Mouse (Mus musculus) stomach, postnatal 0 days (tissue): ENCODE measurements around the gene Thop1. TPM values are rescaled to one million over a fixed set of nuclear protein-coding genes. Genes with fewer than 3 reads are reported as not detected.
A peak's percentile ranks its signal among the peaks of the same experiment; 100 is the strongest.

ENCODE experiments used
- ATAC-seq: fragments of 200-750 bp; cut with Nextera tagmentation; 2 replicates; pipeline ENCODE4 v1.8.0; 2017; ENCODE audit not compliant: low FRiP score, low TSS enrichment
- DNase-seq: peaks from one replicate; pipeline ENCODE4 v3.0.0-alpha.2; 2016; ENCODE audit warnings: low spot score
- H3K27ac ChIP-seq: fragments of 300-500 bp; sonication (generic); replicated peaks from 2 replicates; pipeline ENCODE4 v1.5.1; 2014; ENCODE audit warnings: mild to moderate bottlenecking, control low read depth
- H3K27me3 ChIP-seq: fragments of 300-500 bp; sonication (generic); 2 replicates; pipeline ENCODE4 v1.6.1; 2014; ENCODE audit warnings: low read length; ENCODE audit not compliant: control insufficient read depth, insufficient read depth
- H3K36me3 ChIP-seq: fragments of 300-500 bp; sonication (generic); 2 replicates; pipeline ENCODE4 v1.6.1; 2014; ENCODE audit warnings: low read length, mixed read lengths; ENCODE audit not compliant: control insufficient read depth, insufficient read depth
- H3K4me1 ChIP-seq: fragments of 300-500 bp; sonication (generic); replicated peaks from 2 replicates; pipeline ENCODE4 v1.6.1; 2014; ENCODE audit warnings: antibody characterized with exemption; ENCODE audit not compliant: control insufficient read depth, insufficient read depth
- H3K4me2 ChIP-seq: fragments of 300-500 bp; sonication (generic); replicated peaks from 2 replicates; pipeline ENCODE4 v1.6.1; 2014; ENCODE audit warnings: low read depth, mild to moderate bottlenecking, control low read depth, moderate library complexity
- H3K4me3 ChIP-seq: fragments of 300-500 bp; sonication (generic); 2 replicates; pipeline ENCODE4 v1.5.1; 2014; ENCODE audit warnings: low read depth, low read length, control low read depth
- H3K9ac ChIP-seq: fragments of 300-500 bp; sonication (generic); 2 replicates; pipeline ENCODE4 v1.6.1; 2014; ENCODE audit warnings: mild to moderate bottlenecking, low read length, control low read depth, mixed read lengths
- H3K9me3 ChIP-seq: fragments of 300-500 bp; sonication (generic); 2 replicates; pipeline ENCODE4 v1.6.1; 2016; ENCODE audit warnings: low read length; ENCODE audit not compliant: control insufficient read depth
- CTCF ChIP-seq: IDR thresholded peaks from 2 replicates; pipeline ENCODE4 v1.5.1; 2016; ENCODE audit warnings: antibody characterized with exemption, low read depth, mild to moderate bottlenecking, moderate library complexity
- EP300 ChIP-seq: optimal IDR thresholded peaks from 2 replicates; pipeline ENCODE3; 2016; ENCODE audit warnings: antibody characterized with exemption
- WGBS: fragments of 180-500 bp; shearing (Covaris S2); extraction: QIAGEN DNeasy Blood & Tissue Kit; methylation state at CpG from one replicate; pipeline ENCODE4 v1.1.7; 2014; 5-methylcytosine and 5-hydroxymethylcytosine counted together
- polyA plus RNA-seq: library from polyadenylated mRNA; unstranded; fragments of >200 nt; fragmentation: Nextera tagmentation; extraction: Ambion mirVana; gene quantifications from 2 replicates; pipeline ENCODE4 v1.2.1, GENCODE M21; 2015

The Thop1 gene
- polyA plus RNA-seq, 1 experiment from 2014 or later, result 77.2 TPM

DNA sequence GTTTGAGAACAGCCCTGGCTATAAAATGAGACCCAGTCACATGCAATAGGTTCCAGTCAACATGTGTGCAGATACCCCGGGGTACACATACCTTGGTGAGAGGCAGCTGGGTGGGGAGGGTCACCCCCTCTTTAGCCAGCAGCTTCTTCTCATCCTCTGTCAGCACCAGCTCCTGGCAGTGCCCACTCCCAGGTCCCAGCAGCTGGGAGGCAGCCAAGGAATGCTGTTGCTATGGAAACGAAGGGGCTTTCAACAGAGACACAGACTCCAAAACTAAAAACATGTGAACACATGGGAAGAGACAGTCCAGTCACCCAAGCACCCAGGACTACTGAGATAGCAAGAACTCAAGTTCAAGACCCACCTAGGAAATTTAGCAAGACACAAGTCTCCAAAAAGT is 19.4 kb downstream of the Thop1 start:
- 29% methylated on average over 2 of the region's 2 CpGs for WGBS
- ATAC-seq, result no peak
- H3K27me3 ChIP-seq, result no peaks in the 10 kb centered on the region
- H3K4me1 ChIP-seq, result no peaks in the 10 kb centered on the region
- H3K4me3 ChIP-seq, result no peak overlapping the region
- H3K9me3 ChIP-seq, result no peaks in the 10 kb centered on the region
- H3K27ac ChIP-seq, result no peak overlapping the region
- no peak for TF ChIP-seq CTCF
- TF ChIP-seq EP300, result no peak
- no peaks in the 10 kb centered on the region for H3K36me3 ChIP-seq
- no peak overlapping the region for H3K4me2 ChIP-seq
- no peak overlapping the region for H3K9ac ChIP-seq
- DNase-seq, result no peak

DNA sequence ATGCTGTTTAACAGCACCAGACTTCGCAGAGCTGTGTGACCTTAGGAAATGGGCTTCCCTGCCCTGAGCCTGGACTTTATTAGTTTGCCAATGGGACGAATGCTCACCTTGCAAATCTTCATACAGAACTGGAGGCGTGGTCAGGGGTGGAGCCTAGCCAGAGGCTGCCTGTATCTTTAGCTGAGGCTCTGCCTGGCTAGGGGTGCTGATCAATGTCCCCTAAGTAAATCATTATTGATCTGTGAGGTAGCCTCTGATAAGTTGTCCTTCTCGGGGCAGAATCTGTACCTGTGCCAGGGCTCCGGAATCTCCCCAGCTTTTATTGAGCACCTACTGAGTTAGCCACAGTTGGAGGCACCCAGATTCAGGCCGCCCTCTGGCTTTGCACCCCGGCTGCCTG is 20.8 kb downstream of the Thop1 start:
- Histone ChIP-seq H3K4me2 (no peak overlapping the region), H3K9me3 (no peaks in the 10 kb centered on the region), H3K4me3 (no peak overlapping the region), H3K36me3 (no peaks in the 10 kb centered on the region), H3K27ac (no peak overlapping the region), H3K27me3 (no peaks in the 10 kb centered on the region), H3K4me1 (no peaks in the 10 kb centered on the region), H3K9ac (no peak overlapping the region)
- WGBS, result 71% methylated on average over 7 of the region's 7 CpGs
- ATAC-seq (no peak), DNase-seq (no peak)
- no peak for TF ChIP-seq CTCF
- no peak for TF ChIP-seq EP300

DNA sequence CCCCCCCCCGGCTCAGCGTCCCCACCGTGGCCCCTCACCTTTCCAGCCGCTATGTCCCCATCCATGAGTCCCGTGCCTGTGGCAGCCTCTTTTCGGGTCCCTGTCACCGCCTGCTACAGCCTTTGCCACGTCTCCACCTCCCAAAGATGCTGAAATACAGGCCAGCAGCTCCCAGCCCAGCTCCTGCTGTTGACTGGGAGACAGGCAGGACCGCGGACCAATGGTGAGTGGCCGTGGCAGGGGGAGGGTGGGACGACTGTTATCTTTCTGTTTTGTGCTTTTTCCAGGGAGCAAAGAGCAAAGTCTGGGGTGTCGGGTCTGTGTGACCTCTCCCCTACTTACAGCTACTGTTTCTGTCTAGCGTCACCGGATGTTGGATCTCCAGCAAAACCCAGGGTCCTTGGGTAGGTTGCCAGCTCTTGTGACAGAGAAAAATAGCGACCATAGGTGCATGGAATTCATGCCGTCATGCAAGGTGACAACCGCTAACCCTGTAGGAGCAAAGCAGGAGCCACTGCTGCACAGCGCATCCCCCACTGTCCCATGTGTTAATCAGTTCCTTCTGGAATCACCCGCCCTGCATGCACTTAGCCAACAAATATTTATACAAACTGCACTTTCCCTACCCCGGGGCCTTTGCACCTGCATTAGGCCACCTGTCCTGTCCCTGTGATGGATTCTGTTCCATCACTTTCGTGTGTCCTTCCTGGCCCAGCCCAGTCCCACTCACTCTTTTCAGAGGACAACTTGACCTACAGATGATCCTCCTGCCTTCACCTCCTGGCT is 22.8 kb downstream of the Thop1 start:
- Histone ChIP-seq H3K4me1 (no peaks in the 10 kb centered on the region), H3K9ac (no peak overlapping the region), H3K36me3 (no peaks in the 10 kb centered on the region), H3K27me3 (no peaks in the 10 kb centered on the region), H3K27ac (no peak overlapping the region), H3K4me2 (no peak overlapping the region), H3K9me3 (no peaks in the 10 kb centered on the region), H3K4me3 (no peak overlapping the region)
- DNase-seq (peak; percentile 88), ATAC-seq (peak; percentile 85)
- TF ChIP-seq CTCF (no peak), EP300 (no peak)
- WGBS, result 45% methylated on average over 22 of the region's 22 CpGs

- DNase-seq (peak; percentile 36), ATAC-seq (peak; percentile 63)
- Histone ChIP-seq H3K36me3 (no peaks in the 10 kb centered on the region), H3K4me2 (no peak overlapping the region), H3K4me1 (no peaks in the 10 kb centered on the region), H3K9me3 (no peaks in the 10 kb centered on the region), H3K4me3 (no peak overlapping the region), H3K27me3 (no peaks in the 10 kb centered on the region), H3K9ac (no peak overlapping the region), H3K27ac (no peak overlapping the region)
- TF ChIP-seq CTCF (no peak), EP300 (no peak)
- 49% methylated on average over 9 of the region's 9 CpGs for WGBS
Observed at GRCm38 (mm10) chr10:81094931-81095678, 25.3 kb downstream of the Thop1 start.

GRCm38 (mm10) chr10:81105565-81106112 is 35.8 kb downstream of the Thop1 start, which contains the start of gene Map2k2:
Gene Map2k2 (plus strand): TSS chr10:81105915.
- H3K9ac ChIP-seq, result peak within 1 kb of the TSS; percentile 97
- H3K36me3 ChIP-seq, result 0 out of 2 replicates have a peak, but pooled peaks cover 7% of the 10 kb centered on the region
- no peaks in the 10 kb centered on the region for H3K27me3 ChIP-seq
- H3K4me3 ChIP-seq, result peak within 1 kb of the TSS; percentile 89
- DNase-seq, result peak; percentile 97
- peak within 1 kb of the TSS; percentile 69 for H3K4me2 ChIP-seq
- peak; percentile 95 for ATAC-seq
- 0 out of 2 replicates have a peak, but pooled peaks cover 5% of the 10 kb centered on the region for H3K4me1 ChIP-seq
- TF ChIP-seq EP300 (no peak), CTCF (no peak)
- peak within 1 kb of the TSS; percentile 100 for H3K27ac ChIP-seq
- under 1% methylated on average over 56 of the region's 56 CpGs for WGBS
- no peaks in the 10 kb centered on the region for H3K9me3 ChIP-seq
